Mouse (Mus musculus): ENCODE measurements at regions not wholly inside any gene's neighbourhood (a gene's known extent, or its start where the extent isn't known, plus 50 kb on each side); places are given as distances from the start of the nearest gene placed in this dataset.

GRCm38 (mm10) chr4:58681926-58682325 is 105.6 kb downstream of the Olfr267 start:
- Histone ChIP-seq H3K4me2 (ENCODE audit: low read depth) (no peak overlapping the region), H3K9ac (no peak overlapping the region), H3K9me3 (ENCODE audit: low read length) (no peaks in the 10 kb centered on the region), H3K27me3 (ENCODE audit: insufficient read depth, low read length) (no peaks in the 10 kb centered on the region), H3K27ac (ENCODE audit: low read depth, low read length) (no peak overlapping the region), H3K4me1 (ENCODE audit: insufficient read depth) (no peaks in the 10 kb centered on the region), H3K36me3 (ENCODE audit: insufficient read depth) (no peaks in the 10 kb centered on the region), H3K4me3 (ENCODE audit: low read depth, low read length) (no peak overlapping the region)
- 88% methylated on average over 4 of the region's 4 CpGs for WGBS
- no peak for TF ChIP-seq CTCF (IDR thresholded peaks at IDR 0.05; ENCODE audit: low read depth)
- ATAC-seq (no peak), DNase-seq (no peak)

GRCm38 (mm10) chr4:58677701-58678385 is 109.7 kb downstream of the Olfr267 start:
- WGBS = 23% methylated on average over 6 of the region's 6 CpGs
- Histone ChIP-seq H3K4me3 (ENCODE audit: low read depth, low read length) (no peak overlapping the region), H3K4me1 (ENCODE audit: insufficient read depth) (no peaks in the 10 kb centered on the region), H3K27me3 (ENCODE audit: insufficient read depth, low read length) (no peaks in the 10 kb centered on the region), H3K9me3 (ENCODE audit: low read length) (no peaks in the 10 kb centered on the region), H3K9ac (no peak overlapping the region), H3K36me3 (ENCODE audit: insufficient read depth) (no peaks in the 10 kb centered on the region), H3K4me2 (ENCODE audit: low read depth) (no peak overlapping the region), H3K27ac (ENCODE audit: low read depth, low read length) (no peak overlapping the region)
- peak; percentile 10 for DNase-seq
- no peak for ATAC-seq
- no peak for TF ChIP-seq CTCF (IDR thresholded peaks at IDR 0.05; ENCODE audit: low read depth)

DNA sequence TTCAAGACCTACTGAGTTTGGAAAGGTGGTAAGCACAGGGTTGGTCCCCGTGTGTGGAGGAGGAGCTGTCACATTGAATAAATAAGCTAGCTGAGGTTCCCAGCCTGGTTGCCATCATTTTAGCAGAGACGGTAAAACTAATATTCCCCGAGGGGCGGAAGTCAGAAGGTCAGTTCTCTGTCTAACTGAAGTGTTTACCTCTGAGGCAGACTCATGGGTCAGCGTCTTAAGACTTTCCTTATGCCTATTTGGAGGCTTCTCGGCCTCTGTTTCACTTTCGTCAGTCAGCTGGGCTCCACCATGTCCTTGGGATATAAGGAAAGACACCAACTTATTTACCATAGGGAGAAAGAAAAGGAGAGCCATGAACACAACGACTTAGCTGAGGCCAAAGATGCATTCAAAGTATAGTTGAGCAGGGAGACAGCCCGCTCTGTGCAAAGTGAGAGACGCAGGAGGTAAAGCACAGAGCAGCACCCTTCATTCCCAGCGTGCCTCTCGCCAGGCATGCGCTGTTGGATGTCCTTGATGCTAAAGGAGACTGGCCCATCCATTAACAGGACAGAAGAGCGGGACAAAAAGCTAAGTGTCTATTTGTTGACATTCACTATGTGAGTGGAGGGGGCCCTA is 116.0 kb downstream of the Olfr267 start:
- Histone ChIP-seq H3K4me3 (ENCODE audit: low read depth, low read length) (no peak overlapping the region), H3K36me3 (ENCODE audit: insufficient read depth) (no peaks in the 10 kb centered on the region), H3K9me3 (ENCODE audit: low read length) (no peaks in the 10 kb centered on the region), H3K27me3 (ENCODE audit: insufficient read depth, low read length) (no peaks in the 10 kb centered on the region), H3K9ac (no peak overlapping the region), H3K27ac (ENCODE audit: low read depth, low read length) (no peak overlapping the region), H3K4me2 (ENCODE audit: low read depth) (peak overlapping the region; percentile 6; the same call in 1 of the 2 replicates), H3K4me1 (ENCODE audit: insufficient read depth) (no peaks in the 10 kb centered on the region)
- DNase-seq (peak; percentile 14), ATAC-seq (no peak)
- WGBS = 39% methylated on average over 14 of the region's 14 CpGs
- TF ChIP-seq CTCF (IDR thresholded peaks at IDR 0.05; ENCODE audit: low read depth) = no peak

- ATAC-seq (peak; percentile 40), DNase-seq (no peak)
- Histone ChIP-seq H3K27ac (ENCODE audit: low read depth, low read length) (no peak overlapping the region), H3K4me3 (ENCODE audit: low read depth, low read length) (no peak overlapping the region), H3K4me1 (ENCODE audit: insufficient read depth) (no peaks in the 10 kb centered on the region), H3K4me2 (ENCODE audit: low read depth) (peak overlapping the region; percentile 14; the same call in 1 of the 2 replicates), H3K9ac (no peak overlapping the region), H3K27me3 (ENCODE audit: insufficient read depth, low read length) (no peaks in the 10 kb centered on the region), H3K36me3 (ENCODE audit: insufficient read depth) (no peaks in the 10 kb centered on the region), H3K9me3 (ENCODE audit: low read length) (no peaks in the 10 kb centered on the region)
- WGBS = 2% methylated on average over 6 of the region's 6 CpGs
- no peak for TF ChIP-seq CTCF (IDR thresholded peaks at IDR 0.05; ENCODE audit: low read depth)
These were observed 116.6 kb downstream of the Olfr267 start for GRCm38 (mm10) chr4:58670906-58671250.

DNA sequence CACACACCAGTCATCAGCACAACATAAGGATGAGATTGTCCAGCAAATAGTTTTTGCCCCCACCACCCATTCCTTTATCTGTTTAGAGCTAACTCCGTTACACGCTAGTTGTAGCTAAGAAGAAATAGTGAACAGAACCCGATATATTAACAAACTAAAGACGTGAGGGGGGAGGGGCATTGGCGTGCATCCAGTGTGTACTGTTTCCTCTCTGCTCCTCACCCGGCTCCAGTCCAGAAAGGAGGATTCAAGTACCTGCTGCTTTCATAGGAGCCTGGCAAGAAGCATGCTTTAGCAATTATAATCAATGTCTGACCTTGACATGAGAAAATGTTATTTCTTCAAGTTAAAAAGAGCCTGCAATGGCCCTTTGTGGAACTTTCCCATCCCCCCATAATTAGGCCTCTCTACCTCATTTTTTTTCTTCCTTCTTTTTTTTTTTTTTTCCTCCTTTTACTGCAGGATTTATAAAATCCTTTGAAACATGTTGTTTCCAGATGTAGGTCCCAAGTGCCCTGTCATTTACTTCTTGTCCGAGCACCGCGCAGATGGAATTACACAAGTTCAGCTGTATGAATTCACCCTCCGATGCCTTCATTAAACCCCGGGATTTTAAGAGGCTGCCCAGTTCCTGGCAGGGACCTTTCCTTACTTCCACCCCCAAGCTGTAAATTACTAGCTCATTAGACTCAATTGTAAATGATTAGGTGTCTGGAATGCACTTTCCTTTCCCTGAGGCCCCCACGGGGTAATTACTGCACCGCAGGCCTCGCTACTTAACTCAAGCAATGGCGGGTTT is 116.6 kb upstream of the Lpar1 start:
- WGBS = 7% methylated on average over 15 of the region's 15 CpGs
- Histone ChIP-seq H3K36me3 (ENCODE audit: insufficient read depth) (no peaks in the 10 kb centered on the region), H3K4me2 (ENCODE audit: low read depth) (peak overlapping the region; percentile 14; the same call in 1 of the 2 replicates), H3K27me3 (ENCODE audit: insufficient read depth, low read length) (no peaks in the 10 kb centered on the region), H3K4me1 (ENCODE audit: insufficient read depth) (no peaks in the 10 kb centered on the region), H3K9me3 (ENCODE audit: low read length) (no peaks in the 10 kb centered on the region), H3K9ac (no peak overlapping the region), H3K27ac (ENCODE audit: low read depth, low read length) (no peak overlapping the region), H3K4me3 (ENCODE audit: low read depth, low read length) (no peak overlapping the region)
- DNase-seq (peak; percentile 41), ATAC-seq (peak; percentile 70)
- no peak for TF ChIP-seq CTCF (IDR thresholded peaks at IDR 0.05; ENCODE audit: low read depth)

- no peak overlapping the region for H3K9ac ChIP-seq
- H3K27me3 ChIP-seq (ENCODE audit: insufficient read depth, low read length) = no peaks in the 10 kb centered on the region
- no peak overlapping the region for H3K4me3 ChIP-seq (ENCODE audit: low read depth, low read length)
- H3K4me1 ChIP-seq (ENCODE audit: insufficient read depth) = no peaks in the 10 kb centered on the region
- H3K4me2 ChIP-seq (ENCODE audit: low read depth) = no peak overlapping the region
- ATAC-seq (no peak), DNase-seq (no peak)
- H3K36me3 ChIP-seq (ENCODE audit: insufficient read depth) = no peaks in the 10 kb centered on the region
- no peak for TF ChIP-seq CTCF (IDR thresholded peaks at IDR 0.05; ENCODE audit: low read depth)
- no peaks in the 10 kb centered on the region for H3K9me3 ChIP-seq (ENCODE audit: low read length)
- H3K27ac ChIP-seq (ENCODE audit: low read depth, low read length) = no peak overlapping the region
- WGBS = 30% methylated on average over 8 of the region's 8 CpGs
These were observed 114.9 kb upstream of the Lpar1 start for GRCm38 (mm10) chr4:58668368-58669153.

All from forebrain, postnatal 0 days (tissue).